Mouse (Mus musculus): ENCODE data around the gene Troap.
A peak's percentile ranks its signal among the peaks of the same experiment; 100 is the strongest.

Troap gene

DNA sequence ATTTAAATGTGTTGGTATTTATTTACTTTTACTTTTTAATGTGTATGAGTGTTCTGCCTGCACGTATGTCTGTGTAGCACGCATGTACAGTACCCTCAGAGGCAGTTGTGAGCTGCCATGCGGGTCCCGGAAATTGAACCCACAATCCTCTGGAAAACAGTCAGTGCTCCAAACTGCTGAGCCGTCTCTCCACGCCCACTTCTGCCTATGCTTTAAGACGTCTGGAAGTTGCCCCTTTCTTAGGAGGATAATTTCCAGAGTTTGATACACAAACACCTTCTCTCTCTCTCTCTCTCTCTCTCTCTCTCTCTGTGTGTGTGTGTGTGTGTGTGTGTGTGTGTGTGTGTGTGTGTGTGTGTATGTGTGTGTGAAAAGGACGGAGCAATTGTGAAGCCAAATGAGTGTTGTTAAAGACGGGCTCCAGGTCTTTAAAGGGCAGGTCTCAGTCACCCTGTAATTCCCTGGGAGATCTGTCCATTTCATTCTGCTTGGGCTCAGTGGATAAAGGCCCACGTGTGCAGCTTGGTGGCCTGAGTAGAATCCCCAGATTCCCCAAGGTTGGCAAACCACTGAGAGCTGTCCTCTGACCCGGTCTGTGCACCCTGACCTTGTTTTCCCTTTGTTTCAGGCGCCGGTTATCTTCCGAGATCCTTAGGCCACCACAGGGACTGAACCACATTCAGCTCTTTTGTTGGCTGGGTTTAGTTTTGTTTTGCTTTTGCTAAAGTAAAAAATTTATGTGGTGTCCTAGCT lies 40.1 kb downstream of the Troap start:
- DNase-seq (ENCODE audit: extremely low spot score) = no peak

GRCm38 (mm10) chr15:99115065-99115423 lies 40.7 kb downstream of the Troap start:
- no peak for DNase-seq (ENCODE audit: extremely low spot score)

- no peak for DNase-seq (ENCODE audit: extremely low spot score)
These were observed 42.2 kb downstream of the Troap start for GRCm38 (mm10) chr15:99116539-99116938.

DNA sequence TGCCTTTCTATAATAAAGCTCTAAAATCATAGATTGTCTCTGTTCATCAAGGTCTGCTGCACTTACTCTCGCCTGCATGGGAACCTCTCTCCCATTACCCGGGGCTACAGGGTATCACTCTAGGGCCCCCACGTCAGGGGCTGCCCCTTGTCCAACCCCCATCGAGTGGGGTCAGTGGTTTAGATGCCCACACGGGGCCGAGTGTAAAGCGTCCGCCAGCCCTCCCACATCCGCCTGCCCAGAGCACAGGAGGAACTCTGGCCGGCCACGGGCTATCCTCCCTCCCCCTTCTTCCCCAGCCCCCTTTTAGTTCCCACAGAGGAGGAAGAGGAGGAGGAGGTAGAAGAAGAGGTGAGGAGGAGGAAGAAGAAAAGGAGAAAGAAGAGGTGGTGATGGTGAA lies 46.4 kb downstream of the Troap start:
- DNase-seq (ENCODE audit: extremely low spot score) = no peak

- no peak for DNase-seq (ENCODE audit: extremely low spot score)
These were observed 48.3 kb downstream of the Troap start for GRCm38 (mm10) chr15:99122642-99123041.

DNA sequence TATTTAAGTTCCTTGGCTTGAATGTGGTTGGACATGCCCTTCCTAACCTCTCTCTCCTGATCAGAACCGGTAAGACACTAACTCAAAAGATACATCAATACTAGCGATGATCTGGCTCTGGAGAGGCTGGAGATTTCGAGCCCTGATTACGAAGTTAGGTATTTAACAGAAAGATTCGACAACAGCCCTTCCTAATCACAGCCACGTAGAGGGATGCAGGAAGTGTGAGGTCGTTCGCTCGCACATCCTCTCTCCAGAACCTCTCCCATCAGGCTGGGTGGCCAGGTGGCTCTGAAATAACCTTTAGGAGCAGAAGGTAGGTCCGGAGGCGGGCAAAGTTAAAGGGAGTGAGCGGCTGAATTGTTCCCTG lies 51.3 kb downstream of the Troap start, which contains the start of gene Spats2:
Gene Spats2, plus strand, starts transcription at position 206 of the 370 bp plus-strand sequence.
- no peak for DNase-seq (ENCODE audit: extremely low spot score)

DNA sequence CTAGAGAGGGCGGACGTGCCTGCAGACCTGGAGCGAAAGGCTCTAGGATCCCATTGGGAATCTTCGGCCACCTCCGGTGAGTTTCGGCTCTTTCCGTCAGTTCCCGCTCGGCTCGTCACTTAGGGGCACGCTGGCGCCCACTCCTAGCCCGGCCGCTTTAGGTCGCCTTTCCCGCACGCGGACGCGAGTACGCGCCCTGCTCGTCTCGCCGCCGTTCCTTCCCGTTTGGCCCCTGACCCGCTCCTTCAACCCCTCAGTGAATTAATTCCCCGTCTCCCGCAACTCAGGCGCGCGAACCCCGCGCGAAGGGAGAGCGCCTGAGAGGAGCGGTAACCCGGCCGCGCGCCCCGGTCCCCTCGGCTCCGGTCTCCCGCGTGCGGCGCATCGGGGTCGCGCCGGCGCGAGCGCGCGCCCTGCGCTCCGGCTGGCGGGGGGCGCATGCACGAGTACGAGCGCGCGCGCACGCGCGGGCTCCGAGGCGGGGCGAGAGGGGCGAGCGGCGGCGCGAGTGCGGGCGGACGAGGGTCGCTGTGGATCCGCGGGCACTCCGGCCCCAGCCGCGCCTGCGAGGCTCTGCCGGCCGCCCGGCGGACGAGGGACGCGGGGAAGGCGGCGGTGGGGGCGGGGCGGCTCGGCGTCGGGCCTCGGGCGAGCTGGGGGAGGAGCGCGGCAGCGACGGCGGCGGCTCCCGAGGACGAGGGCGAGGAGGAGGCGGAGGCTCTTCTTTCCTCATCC lies 51.9 kb downstream of the Troap start:
- peak; percentile 93 for DNase-seq (ENCODE audit: extremely low spot score)

DNA sequence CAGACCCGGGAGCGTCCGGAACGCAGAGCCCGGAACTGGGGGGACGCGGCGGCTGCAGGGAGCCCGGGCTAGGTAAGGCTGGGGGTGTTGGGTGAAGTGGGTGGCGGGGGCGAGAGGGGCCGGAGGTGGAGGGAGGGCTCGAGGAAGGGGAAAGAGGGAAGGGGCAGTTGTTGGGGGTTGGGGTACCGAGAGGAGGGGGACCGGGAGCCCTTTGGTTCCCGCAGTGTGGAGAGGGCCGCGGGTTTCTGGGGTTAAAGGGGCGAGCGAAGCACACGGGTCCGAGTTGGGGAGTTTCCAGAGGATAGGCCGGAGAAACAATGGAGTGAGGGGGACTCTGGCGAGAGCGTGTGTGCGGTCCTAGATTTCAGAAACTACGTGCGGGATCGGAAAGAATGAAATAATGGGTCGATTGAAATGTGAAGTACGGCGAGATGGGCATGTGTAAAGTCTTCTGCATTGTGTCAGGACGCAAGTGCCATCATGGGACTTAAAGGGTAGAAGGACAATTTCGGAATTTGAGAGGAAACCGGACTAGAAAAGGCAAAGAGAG lies 52.5 kb downstream of the Troap start:
- DNase-seq (ENCODE audit: extremely low spot score) = no peak

GRCm38 (mm10) chr15:99127851-99128522 lies 53.6 kb downstream of the Troap start:
- no peak for DNase-seq (ENCODE audit: extremely low spot score)

DNA sequence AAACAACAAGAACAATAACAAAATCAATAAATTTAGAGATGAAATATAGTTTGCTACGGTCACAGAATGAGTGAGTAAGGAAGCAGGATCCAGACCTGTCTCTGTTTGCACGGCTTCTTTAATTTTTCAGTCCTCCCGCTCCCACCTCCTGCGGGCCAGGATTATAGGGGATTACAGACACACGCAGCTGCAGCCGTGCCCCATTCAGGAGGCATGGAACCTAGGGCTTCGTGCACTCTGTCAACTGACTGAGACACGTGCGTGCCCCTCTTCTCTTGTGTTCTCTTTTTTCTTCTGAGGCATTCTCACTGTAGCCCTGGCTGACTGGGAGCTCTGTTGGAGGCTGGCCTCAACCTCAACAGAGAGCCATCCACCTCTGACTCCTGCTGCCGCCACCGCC lies 55.1 kb downstream of the Troap start:
- no peak for DNase-seq (ENCODE audit: extremely low spot score)

- DNase-seq (ENCODE audit: extremely low spot score) = no peak
These were observed 55.9 kb downstream of the Troap start for GRCm38 (mm10) chr15:99129956-99130910.

Measured in embryo, embryonic 9.5 days (tissue).